Mouse (Mus musculus): Measurements from ENCODE around the gene Edem3.

- TF ChIP-seq CTCF (IDR thresholded peaks at IDR 0.05; ENCODE audit: control insufficient read depth, insufficient read depth, insufficient replicate concordance, low read depth, low read length) (no peak), POLR2A (IDR thresholded peaks at IDR 0.05; ENCODE audit: control insufficient read depth, low read depth, low read length) (no peak)
Measured at GRCm38 (mm10) chr1:151849993-151850608, 94.9 kb downstream of the Edem3 start.

All from testis, adult 2 months (tissue).